Mouse (Mus musculus) CD4-positive, CD25-positive, alpha-beta regulatory T cell, adult 4 months (primary cell): ENCODE data around the gene Chad. TPM values are rescaled to one million over a fixed set of nuclear protein-coding genes. Genes with fewer than 3 reads are reported as not detected.
A peak's percentile ranks its signal among the peaks of the same experiment; 100 is the strongest.

ENCODE experiments used
- ATAC-seq: one replicate; pipeline ENCODE4 v1.8.0; 2017
- polyA plus RNA-seq, 2 experiments: library from polyadenylated mRNA; unstranded; fragments of 100-300 nt; shearing (Covaris generic); gene quantifications; one replicate each; pipeline ENCODE4 v1.2.1; 2017

The Chad gene
- polyA plus RNA-seq, 2 experiments from 2014 or later, result 0.26 to 0.73 TPM

- no peak for ATAC-seq
Measured at GRCm38 (mm10) chr11:94566534-94566933, 1.7 kb downstream of the Chad start.

- ATAC-seq, result no peak
Measured at GRCm38 (mm10) chr11:94567326-94567725, 2.5 kb downstream of the Chad start.

GRCm38 (mm10) chr11:94570612-94571011 is 5.8 kb downstream of the Chad start:
- ATAC-seq, result no peak

- ATAC-seq, result no peak
Measured at GRCm38 (mm10) chr11:94571850-94572249, 7.0 kb downstream of the Chad start.

- no peak for ATAC-seq
Measured at GRCm38 (mm10) chr11:94574560-94574959, 9.7 kb downstream of the Chad start.

- no peak for ATAC-seq
Measured at GRCm38 (mm10) chr11:94575036-94575435, 10.2 kb downstream of the Chad start.

- no peak for ATAC-seq
Measured at GRCm38 (mm10) chr11:94576361-94576760, 11.5 kb downstream of the Chad start.

GRCm38 (mm10) chr11:94580111-94580740 is 15.4 kb downstream of the Chad start:
- ATAC-seq, result no peak

GRCm38 (mm10) chr11:94585091-94585490 is 20.2 kb downstream of the Chad start:
- no peak for ATAC-seq

- no peak for ATAC-seq
Measured at GRCm38 (mm10) chr11:94587511-94587910, 22.7 kb downstream of the Chad start.

- no peak for ATAC-seq
Measured at GRCm38 (mm10) chr11:94596311-94596852, 31.5 kb downstream of the Chad start.

- ATAC-seq, result no peak
Measured at GRCm38 (mm10) chr11:94597319-94597718, 32.5 kb downstream of the Chad start.

GRCm38 (mm10) chr11:94598437-94599120 is 33.7 kb downstream of the Chad start:
- no peak for ATAC-seq

GRCm38 (mm10) chr11:94600447-94600846 is 35.6 kb downstream of the Chad start:
- ATAC-seq, result no peak

GRCm38 (mm10) chr11:94601321-94602281 is 36.8 kb downstream of the Chad start, which contains the start of gene Acsf2:
Gene Acsf2 (minus strand): TSS chr11:94601871.
- peak; percentile 88 for ATAC-seq

GRCm38 (mm10) chr11:94602356-94602955 is 37.6 kb downstream of the Chad start:
- no peak for ATAC-seq

GRCm38 (mm10) chr11:94610744-94611740 is 46.2 kb downstream of the Chad start:
- ATAC-seq, result no peak

- no peak for ATAC-seq
Measured at GRCm38 (mm10) chr11:94614603-94615002, 49.8 kb downstream of the Chad start.

GRCm38 (mm10) chr11:94615494-94615893 is 50.6 kb downstream of the Chad start:
- no peak for ATAC-seq

GRCm38 (mm10) chr11:94617646-94618045 is 52.8 kb downstream of the Chad start:
- no peak for ATAC-seq
